Mouse (Mus musculus) adrenal gland, adult 2 months (tissue): ENCODE measurements around the gene Tmco1. TPM values are rescaled to one million over a fixed set of nuclear protein-coding genes. Genes with fewer than 3 reads are reported as not detected.
A peak's percentile ranks its signal among the peaks of the same experiment; 100 is the strongest.

Experiments used
- DNase-seq: peaks from one replicate; pipeline ENCODE4 v3.0.0; 2021
- long read RNA-seq: library from polyadenylated mRNA; stranded (forward); transcript quantifications from one replicate; pipeline ENCODE4 v2.0.0, GENCODE M21; 2021
- polyA plus RNA-seq: library from polyadenylated mRNA; depleted of rRNA; stranded (reverse); fragments of >200 nt; gene quantifications from 2 replicates; pipeline ENCODE4 v1.2.3, GENCODE M21; 2012; rRNA removed
- total RNA-seq, 2 experiments: library from RNA; stranded (reverse); gene quantifications; 2 replicates each; pipeline ENCODE4 v1.2.3; 2021

Tmco1 gene
- total RNA-seq (100 to 1,000 TPM; 141 to 146 TPM), polyA plus RNA-seq (58.7 and 83.4 TPM in 2 replicates)
- long read RNA-seq, transcript Tmco1-204 (7 exons, 1,573 nt), result major isoform, 101 of 107 reads
- long read RNA-seq, partial matches to known transcripts, result 3 of 107 reads
- long read RNA-seq, other reads (novel, unspliced or antisense), result 3 of 107 reads

GRCm38 (mm10) chr1:167308261-167309054 is at the start of gene Tmco1:
Tmco1 (plus strand) TSS chr1:167308378.
- peak; percentile 97 for DNase-seq

GRCm38 (mm10) chr1:167259702-167260101 is 48.5 kb upstream of the Tmco1 start:
- DNase-seq, result no peak

DNA sequence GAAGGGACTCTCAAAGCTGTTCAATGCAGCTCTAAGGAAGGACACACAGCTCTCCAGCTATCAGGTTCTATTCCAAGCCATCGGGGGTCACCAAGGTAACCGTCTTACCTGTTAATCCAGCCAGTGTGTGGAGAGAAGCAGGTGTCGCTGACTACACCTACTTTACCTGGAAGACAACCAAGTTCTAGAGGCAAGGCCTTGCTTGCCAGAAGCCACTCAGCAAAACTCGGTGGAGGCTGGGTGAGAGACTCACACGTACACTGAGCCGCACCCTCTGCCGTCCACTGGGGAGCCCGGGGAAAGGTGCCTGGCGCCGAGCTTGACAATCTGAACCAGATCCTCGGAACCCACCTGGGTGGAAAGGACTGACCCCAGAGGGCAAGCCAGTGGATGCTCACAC is 46.4 kb upstream of the Tmco1 start:
- DNase-seq, result no peak

DNA sequence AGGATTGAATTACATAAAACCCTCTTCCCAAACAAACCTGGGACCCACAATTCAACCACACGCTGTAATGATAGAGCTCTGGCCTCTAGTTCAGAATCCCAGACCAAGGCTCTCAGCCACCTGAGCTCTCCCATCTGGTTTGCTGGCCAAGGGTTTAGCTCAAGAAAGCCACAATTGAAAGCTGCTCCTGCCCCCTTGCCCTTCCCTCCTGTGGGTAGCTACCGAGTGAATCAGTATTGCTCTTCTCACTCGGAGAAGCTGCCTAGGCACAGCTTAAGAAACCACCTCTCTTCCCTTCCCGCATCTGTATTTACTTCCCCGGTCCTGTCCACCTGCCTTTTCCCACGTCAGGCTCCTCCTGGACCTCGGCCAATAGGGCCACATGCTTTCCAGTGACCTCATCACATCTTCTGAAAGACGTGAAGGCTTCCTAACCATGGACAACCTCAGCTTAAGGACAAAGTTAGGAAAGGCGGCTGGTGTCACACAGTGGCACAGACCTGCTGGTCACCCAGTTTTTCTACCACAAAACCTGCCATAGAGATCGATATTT is 45.6 kb upstream of the Tmco1 start:
- DNase-seq, result no peak

GRCm38 (mm10) chr1:167265366-167265765 is 42.8 kb upstream of the Tmco1 start:
- DNase-seq, result no peak

DNA sequence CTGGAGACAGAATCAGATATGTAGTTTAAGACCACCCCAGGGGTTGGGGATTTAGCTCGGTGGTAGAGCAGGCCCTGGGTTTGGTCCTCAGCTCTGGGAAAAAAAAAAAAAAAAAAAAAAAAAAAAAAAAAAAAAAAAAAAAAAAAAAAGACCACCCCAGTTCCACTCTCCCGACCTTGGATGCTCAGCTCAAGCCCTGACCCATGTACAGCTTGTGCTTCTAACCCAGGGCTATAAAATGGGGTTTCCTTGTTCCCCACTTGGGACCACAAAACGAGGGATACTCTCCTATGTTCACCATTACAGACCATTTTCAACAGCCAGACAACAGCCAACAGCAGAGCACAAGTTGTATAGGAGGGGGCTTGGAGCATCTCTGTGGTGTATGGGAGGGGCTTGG is 41.5 kb upstream of the Tmco1 start:
- DNase-seq, result no peak

GRCm38 (mm10) chr1:167268360-167269063 is 39.7 kb upstream of the Tmco1 start:
- no peak for DNase-seq

DNA sequence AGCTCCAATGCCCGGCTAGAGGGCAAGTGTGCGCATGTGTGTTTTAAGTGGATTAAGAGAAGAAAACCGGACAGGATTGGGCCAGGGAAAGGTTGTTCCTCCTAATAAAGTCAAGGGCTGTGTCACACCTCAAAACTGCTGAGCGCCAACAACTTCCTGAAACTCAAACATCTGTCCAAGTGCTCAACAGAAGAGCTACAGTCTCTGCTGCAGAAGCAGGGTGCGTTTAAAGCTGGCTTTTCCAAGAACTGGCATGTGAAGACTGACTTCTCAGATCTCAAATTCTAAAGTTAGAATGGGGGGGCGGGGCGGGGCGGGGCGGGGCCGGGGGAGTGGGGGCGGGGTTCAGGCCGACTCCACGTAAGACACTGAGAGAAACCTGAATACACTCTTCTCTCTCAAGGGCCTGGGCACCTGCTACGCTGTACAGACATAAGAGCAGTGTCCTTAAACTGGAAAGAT is 38.8 kb upstream of the Tmco1 start:
- DNase-seq, result no peak

DNA sequence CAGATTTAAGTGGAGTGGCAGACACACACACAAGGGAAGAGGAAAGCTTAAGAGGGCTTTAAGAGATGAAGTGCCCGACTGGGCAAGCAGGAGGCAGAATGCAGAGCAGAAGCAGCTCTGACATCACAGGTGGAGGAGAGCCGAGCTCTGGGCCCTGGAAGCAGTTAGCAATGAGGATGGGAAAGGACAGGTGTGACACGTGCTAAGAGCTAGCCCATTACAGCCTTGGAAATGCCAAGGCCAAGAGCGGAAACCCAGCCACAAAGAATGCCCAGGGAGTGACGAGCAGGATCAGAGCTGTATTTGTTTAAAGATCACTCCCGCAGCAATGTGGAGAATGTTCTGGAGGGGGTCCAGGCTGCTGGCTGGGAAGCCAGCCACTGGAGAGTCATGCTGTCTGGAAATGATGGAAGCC is 38.3 kb upstream of the Tmco1 start:
- peak; percentile 83 for DNase-seq

GRCm38 (mm10) chr1:167270342-167271111 is 37.7 kb upstream of the Tmco1 start:
- no peak for DNase-seq

DNA sequence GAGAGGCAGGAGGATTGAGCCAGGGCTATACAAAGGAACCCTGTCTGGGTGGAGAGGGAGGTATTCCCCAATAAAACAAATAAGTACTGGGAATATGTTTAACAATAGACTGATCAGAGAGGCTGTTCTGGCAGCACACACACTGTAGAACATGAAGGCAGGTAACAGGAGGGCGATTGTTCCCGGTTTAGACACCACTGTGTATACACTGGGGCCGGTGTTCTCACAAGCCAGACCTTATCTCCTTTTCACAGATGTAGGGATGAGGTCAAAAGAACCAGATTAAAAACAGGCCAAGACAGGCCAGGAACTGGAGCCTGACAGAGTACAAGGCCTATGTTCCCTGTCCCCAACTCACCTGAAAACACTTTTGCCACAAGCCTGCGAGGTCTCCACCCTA is 36.9 kb upstream of the Tmco1 start:
- no peak for DNase-seq

DNA sequence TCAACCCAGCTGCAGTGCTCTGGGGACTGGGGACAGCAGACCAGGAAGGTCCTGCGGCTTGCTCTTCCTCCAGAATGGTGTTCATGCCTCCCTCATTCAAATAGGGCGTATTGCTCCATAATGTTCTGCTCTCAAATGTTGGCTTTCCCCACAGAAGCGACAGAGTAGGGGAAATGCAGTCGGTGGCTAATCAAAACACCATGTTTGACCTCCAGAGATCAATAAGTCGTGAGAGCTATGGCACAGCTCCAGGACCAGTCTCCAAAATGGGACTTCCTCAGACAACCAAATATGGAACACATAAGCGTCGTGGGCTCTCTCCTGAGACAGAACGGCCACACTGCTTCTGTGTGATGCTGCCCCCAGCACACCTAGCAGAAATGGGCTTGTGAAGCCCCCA is 36.3 kb upstream of the Tmco1 start:
- DNase-seq, result no peak

GRCm38 (mm10) chr1:167273380-167274163 is 34.6 kb upstream of the Tmco1 start:
- DNase-seq, result no peak

DNA sequence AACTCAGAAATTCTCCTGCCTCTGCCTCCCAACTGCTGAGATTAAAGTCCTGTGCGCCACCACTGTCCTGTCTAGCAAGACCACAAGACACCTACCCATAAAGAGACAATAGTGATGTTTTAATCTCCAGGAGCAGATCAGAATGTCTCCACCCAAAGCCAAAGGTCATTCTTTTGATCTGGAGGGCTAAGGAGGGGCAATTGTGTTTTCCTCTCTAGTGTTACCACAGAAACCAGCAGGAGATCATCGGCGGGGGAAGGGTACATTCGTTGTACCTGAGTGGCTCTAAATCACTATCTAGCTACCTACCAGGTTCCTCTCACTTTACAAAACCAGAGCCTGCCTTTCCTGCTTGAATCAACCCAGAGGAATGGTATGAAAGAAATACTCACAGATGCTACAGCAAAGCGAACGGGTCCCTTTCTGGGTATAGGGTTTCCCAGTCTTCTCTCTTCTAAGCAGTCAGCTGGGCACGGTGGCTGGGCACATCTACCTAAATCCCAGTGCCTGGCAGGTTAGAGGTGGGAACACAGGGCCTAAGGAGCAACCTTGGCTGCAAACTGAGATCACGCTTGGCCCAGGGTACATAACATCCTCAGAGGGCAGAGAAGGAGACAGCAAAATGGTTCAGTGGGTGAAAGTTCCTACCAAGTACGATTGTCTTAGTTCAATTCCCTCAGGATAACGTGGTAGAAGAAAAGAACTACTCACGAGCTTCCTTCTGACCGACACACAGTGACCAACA is 33.4 kb upstream of the Tmco1 start:
- no peak for DNase-seq

GRCm38 (mm10) chr1:167278395-167278794 is 29.8 kb upstream of the Tmco1 start:
- DNase-seq, result no peak

- no peak for DNase-seq
Measured at GRCm38 (mm10) chr1:167279160-167279715, 28.9 kb upstream of the Tmco1 start.

GRCm38 (mm10) chr1:167280061-167280460 is 28.1 kb upstream of the Tmco1 start:
- DNase-seq, result no peak

DNA sequence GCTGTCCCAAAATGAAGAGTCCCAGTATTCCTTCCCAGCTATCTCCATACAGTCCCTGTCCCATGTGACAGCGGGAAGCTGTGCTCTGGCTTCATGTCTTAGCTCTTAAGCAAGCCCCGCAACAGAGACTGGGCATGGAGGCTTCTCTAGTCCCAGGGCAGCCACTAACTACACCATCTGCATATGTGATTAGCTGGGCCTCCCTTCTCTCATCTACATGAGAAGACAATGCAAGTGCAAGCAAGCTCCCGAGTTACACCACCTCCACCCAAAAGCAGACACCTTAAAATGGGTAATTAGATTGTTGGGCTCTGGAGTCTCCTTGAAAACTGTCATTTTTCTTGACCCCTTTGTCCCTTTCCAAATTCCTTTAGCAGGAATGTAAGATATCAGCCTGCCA is 26.1 kb upstream of the Tmco1 start:
- no peak for DNase-seq

DNA sequence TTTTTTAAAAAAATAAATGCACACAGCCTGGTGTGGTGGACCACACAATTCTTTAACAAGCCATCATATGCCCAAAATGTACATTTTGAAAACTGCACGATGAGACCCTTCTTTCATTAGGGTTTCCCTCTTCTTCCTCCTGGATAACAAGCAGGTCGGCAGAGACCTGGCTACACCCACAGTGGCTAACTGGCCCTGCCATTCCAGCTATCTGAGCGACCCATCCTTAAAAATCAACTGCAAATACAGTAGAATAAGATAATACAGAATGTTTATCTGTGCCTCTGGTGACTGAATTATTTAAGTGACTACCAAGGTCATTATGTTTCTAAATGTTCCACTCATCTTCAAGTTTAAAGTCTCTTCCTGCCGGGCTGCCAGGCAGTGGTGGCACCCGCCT is 25.4 kb upstream of the Tmco1 start:
- no peak for DNase-seq
